Mouse (Mus musculus) CH12.LX (cell line): ENCODE results near the gene Amt.

Experiments
- CTCF ChIP-seq, 2 experiments: IDR thresholded peaks in 1 of 2; conservative IDR thresholded peaks in 1 of 2; 2 replicates each; pipeline ENCODE4 v1.5.1; 2011 to 2012; ENCODE audit warnings: low read depth in 2 of 2, low read length in 2 of 2, improper control_type of control experiment in 1 of 2, inconsistent platforms in 1 of 2, mild to moderate bottlenecking in 1 of 2, moderate library complexity in 1 of 2
- EP300 ChIP-seq: IDR thresholded peaks from 2 replicates; pipeline ENCODE4 v1.6.1; 2011; ENCODE audit warnings: low read length, improper control_type of control experiment
- POLR2A ChIP-seq: IDR thresholded peaks from 2 replicates; pipeline ENCODE4 v1.6.1; 2011; ENCODE audit warnings: low read depth, mild to moderate bottlenecking, improper control_type of control experiment, low read length

DNA sequence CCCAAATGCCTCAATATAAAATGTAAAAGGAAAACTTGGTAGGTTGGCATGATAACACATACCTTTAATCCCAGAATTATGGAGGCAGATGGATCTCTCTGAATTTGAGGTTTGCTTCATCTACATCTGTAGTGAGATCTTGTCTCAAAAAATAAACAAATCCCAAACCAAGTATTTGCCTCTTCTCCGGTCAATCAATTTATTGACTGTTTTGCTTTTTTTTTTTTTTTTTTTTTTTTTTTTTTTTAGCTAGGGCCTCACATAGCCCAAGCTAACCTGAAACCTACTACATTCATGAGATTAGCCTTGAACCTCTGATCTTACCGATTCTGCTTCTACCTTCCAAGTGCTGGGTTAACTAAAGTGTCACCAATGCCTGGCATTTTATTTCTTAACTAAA, 7.3 kb upstream of the Amt start:
- no peak for TF ChIP-seq EP300
- no peak for TF ChIP-seq CTCF (conservative IDR thresholded peaks at IDR 0.05 in 1 of 2, IDR thresholded peaks at IDR 0.05 in 1 of 2; ENCODE audit: low read depth in 2 of 2, low read length in 2 of 2)
- no peak for TF ChIP-seq POLR2A
